Mouse (Mus musculus) embryonic fibroblast, embryonic 13.5 days (primary cell): ENCODE data around the gene Gmip. TPM values are rescaled to one million over a fixed set of nuclear protein-coding genes. Genes with fewer than 3 reads are reported as not detected.
A peak's percentile ranks its signal among the peaks of the same experiment; 100 is the strongest.

Experiments
- H3K27ac ChIP-seq: 2 replicates; pipeline ENCODE4 v1.5.1; 2012; ENCODE audit warnings: low read length, control low read depth, inconsistent platforms; ENCODE audit not compliant: insufficient read depth
- H3K4me1 ChIP-seq: 2 replicates; pipeline ENCODE4 v1.6.1; 2011; ENCODE audit warnings: low read length; ENCODE audit not compliant: control insufficient read depth, insufficient read depth
- H3K4me3 ChIP-seq: 2 replicates; pipeline ENCODE4 v1.5.1; 2011; ENCODE audit warnings: mild to moderate bottlenecking, control low read depth, low read length; ENCODE audit not compliant: insufficient read depth
- CTCF ChIP-seq: IDR thresholded peaks from 2 replicates; pipeline ENCODE4 v1.5.1; 2011; ENCODE audit warnings: mild to moderate bottlenecking, control low read depth, low read length, moderate library complexity, borderline replicate concordance; ENCODE audit not compliant: insufficient read depth
- POLR2A ChIP-seq: IDR thresholded peaks from 2 replicates; pipeline ENCODE4 v1.6.1; 2011; ENCODE audit warnings: low read depth, mild to moderate bottlenecking, control low read depth, low read length, moderate library complexity
- polyA plus RNA-seq: library from polyadenylated mRNA; stranded (reverse); fragments of >200 nt; gene quantifications from 2 replicates; pipeline ENCODE4 v1.2.4, GENCODE M21; 2011; ENCODE audit warnings: low read depth; ENCODE audit not compliant: missing spikeins, insufficient read length

The Gmip gene
- polyA plus RNA-seq, 1 experiment = 15.9 TPM

- Histone ChIP-seq H3K4me3 (no peak overlapping the region), H3K27ac (no peak overlapping the region), H3K4me1 (no peaks in the 10 kb centered on the region)
- TF ChIP-seq CTCF (no peak), POLR2A (no peak)
These were observed 6.9 kb downstream of the Gmip start for GRCm38 (mm10) chr8:69815396-69815795.

- Histone ChIP-seq H3K4me1 (no peaks in the 10 kb centered on the region; the same call in 1 of the 2 replicates), H3K27ac (no peak overlapping the region), H3K4me3 (no peak overlapping the region)
- no peak for TF ChIP-seq CTCF
- no peak for TF ChIP-seq POLR2A
These were observed 12.0 kb downstream of the Gmip start for GRCm38 (mm10) chr8:69820466-69820865.

- H3K4me3 ChIP-seq = peak overlapping the region; percentile 25
- H3K27ac ChIP-seq = no peak overlapping the region
These were observed 13.5 kb downstream of the Gmip start for GRCm38 (mm10) chr8:69821971-69822385.

GRCm38 (mm10) chr8:69822386-69823191 is 14.1 kb downstream of the Gmip start, which contains the start of gene Lpar2:
Lpar2 (plus strand) TSS chr8:69822429.
- Histone ChIP-seq H3K4me3 (peak within 1 kb of the TSS; percentile 59), H3K27ac (no peak within 1 kb of the TSS; the same call in 1 of the 2 replicates), H3K4me1 (no peaks in the 10 kb centered on the region; the same call in 1 of the 2 replicates)
- peak; percentile 67 for TF ChIP-seq POLR2A
- no peak for TF ChIP-seq CTCF

More at GRCm38 (mm10) chr8:69821971-69822385, 13.5 kb downstream of the Gmip start:
- H3K4me1 ChIP-seq = no peaks in the 10 kb centered on the region; the same call in 1 of the 2 replicates
- TF ChIP-seq CTCF (no peak), POLR2A (peak; percentile 48)

- TF ChIP-seq CTCF (no peak), POLR2A (no peak)
These were observed 17.9 kb downstream of the Gmip start for GRCm38 (mm10) chr8:69826371-69826770.

GRCm38 (mm10) chr8:69832298-69832853 is 23.9 kb downstream of the Gmip start, which contains the start of gene Pbx4:
Pbx4 (plus strand) TSS chr8:69832491.
- Histone ChIP-seq H3K4me1 (no peaks in the 10 kb centered on the region), H3K4me3 (peak within 1 kb of the TSS; percentile 66), H3K27ac (no peak within 1 kb of the TSS)
- TF ChIP-seq CTCF (no peak), POLR2A (peak; percentile 36; the same call in 1 of the 2 replicates)

More at GRCm38 (mm10) chr8:69826371-69826770, 17.9 kb downstream of the Gmip start:
- no peak overlapping the region for H3K27ac ChIP-seq
- H3K4me1 ChIP-seq = no peaks in the 10 kb centered on the region; the same call in 1 of the 2 replicates
- no peak overlapping the region for H3K4me3 ChIP-seq

- TF ChIP-seq CTCF (no peak), POLR2A (no peak)
These were observed 28.7 kb downstream of the Gmip start for GRCm38 (mm10) chr8:69837057-69837682.

GRCm38 (mm10) chr8:69847167-69848065 is 38.9 kb downstream of the Gmip start:
- Histone ChIP-seq H3K27ac (peak overlapping the region; percentile 54), H3K4me1 (peaks cover 11% of the 10 kb centered on the region), H3K4me3 (no peak overlapping the region)
- TF ChIP-seq POLR2A (no peak), CTCF (no peak)

More at GRCm38 (mm10) chr8:69837057-69837682, 28.7 kb downstream of the Gmip start:
- Histone ChIP-seq H3K4me1 (no peaks in the 10 kb centered on the region), H3K27ac (no peak overlapping the region), H3K4me3 (no peak overlapping the region)

GRCm38 (mm10) chr8:69848951-69849350 is 40.5 kb downstream of the Gmip start:
- no peak overlapping the region for H3K4me3 ChIP-seq
- peak overlapping the region; percentile 93 for H3K27ac ChIP-seq
- H3K4me1 ChIP-seq = peaks cover 11% of the 10 kb centered on the region
- TF ChIP-seq POLR2A (peak; percentile 51), CTCF (no peak)
